Mouse (Mus musculus): ENCODE measurements at regions not wholly inside any gene's neighbourhood (a gene's known extent, or its start where the extent isn't known, plus 50 kb on each side); places are given as distances from the start of the nearest gene placed in this dataset.
A peak's percentile ranks its signal among the peaks of the same experiment; 100 is the strongest.

DNA sequence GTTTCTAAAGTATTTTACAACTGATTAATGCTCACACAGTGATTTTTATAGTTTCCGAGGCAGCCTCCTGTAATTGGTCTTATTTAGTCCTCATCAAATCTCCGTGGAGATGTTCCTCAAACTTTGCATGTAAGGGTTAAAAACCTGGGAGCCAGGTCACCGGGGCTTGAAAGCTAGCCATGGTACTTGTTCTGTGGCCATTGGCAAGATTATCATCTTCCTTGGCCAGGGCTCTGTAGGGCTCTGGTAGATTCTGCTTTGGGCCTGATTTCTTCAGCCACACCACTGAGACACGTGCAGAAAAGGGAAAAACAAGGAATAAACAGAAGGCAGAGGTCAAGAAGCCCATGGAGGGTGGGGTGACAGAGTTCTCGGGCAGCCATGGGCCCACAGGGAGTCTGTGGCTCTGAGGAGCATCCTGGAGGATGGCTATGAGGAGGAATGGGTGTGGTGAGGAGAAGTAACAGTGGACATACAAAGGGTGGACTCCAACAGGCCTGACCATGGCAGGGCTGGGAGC lies 50.7 kb upstream of the Eps8l3 start:
- no peak for ATAC-seq (ENCODE audit: poor library complexity, severe bottlenecking)

DNA sequence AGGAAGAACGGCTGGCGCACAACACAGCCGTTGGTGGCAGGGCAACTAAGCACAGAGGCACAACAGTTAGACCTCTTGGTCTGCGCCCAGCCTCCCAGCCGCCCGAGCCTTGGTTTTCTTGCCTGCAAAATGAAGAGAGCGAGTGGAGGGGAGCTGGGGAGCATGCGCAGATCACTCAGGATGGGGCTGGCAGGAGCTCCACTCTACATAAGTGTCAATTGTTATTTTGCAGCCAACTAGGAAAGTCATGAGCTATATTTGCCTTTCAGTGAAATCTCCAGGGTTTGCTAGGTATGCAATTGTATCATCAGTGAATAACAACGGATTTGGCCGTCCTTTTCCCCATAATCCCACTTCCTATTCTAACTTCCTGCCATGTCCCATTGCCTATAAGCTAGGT lies 51.6 kb upstream of the Eps8l3 start:
- no peak for ATAC-seq (ENCODE audit: poor library complexity, severe bottlenecking)

DNA sequence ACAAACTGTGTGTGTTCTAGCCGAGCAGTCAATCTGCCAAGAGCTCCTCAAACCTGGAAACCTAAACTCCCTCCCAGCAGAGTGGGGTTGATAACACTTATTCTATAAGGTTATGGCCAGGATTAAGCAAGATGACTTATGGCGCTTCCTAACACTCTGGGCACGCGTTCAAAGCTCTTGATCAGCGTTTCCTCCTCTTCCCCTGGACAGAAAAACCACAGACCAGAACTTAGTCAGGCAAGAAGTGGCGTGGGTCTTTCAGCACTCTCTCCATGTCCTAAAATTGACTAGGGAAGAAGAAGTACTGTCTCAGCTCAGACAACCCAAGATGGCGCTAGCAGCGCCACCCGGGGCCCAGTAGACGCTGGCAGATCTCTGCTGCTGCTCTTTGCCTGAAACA lies 52.7 kb upstream of the Eps8l3 start:
- no peak for ATAC-seq (ENCODE audit: poor library complexity, severe bottlenecking)

DNA sequence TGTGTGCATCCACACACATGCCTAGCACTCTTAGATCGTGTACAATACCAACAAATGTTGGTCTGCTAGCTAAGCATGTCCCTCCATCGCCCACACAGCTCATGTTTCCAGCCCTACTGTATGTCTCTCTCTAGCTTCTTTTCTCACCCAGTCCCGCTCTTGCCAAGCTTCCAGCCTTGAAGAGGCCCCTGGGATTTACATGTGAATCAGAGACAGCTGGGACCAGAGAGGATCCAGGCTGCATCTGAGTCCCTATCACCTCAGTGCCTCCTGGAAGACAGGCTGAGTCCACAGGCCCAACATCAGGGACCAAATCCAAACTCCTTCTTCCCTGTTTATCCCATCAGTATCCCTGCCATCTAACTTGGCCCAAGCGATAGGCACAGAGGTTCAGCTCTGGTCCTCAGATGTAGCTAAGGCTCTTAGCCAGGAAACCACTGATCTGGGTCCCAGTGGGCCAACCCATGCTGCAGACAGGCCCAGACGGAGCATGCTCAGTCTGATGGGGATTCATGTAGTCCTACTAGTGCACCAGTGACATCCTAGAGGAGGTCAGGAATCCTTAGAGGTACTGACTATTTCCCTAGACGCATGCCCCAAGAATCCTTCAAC lies 53.3 kb upstream of the Eps8l3 start:
- ATAC-seq (ENCODE audit: poor library complexity, severe bottlenecking), result no peak

DNA sequence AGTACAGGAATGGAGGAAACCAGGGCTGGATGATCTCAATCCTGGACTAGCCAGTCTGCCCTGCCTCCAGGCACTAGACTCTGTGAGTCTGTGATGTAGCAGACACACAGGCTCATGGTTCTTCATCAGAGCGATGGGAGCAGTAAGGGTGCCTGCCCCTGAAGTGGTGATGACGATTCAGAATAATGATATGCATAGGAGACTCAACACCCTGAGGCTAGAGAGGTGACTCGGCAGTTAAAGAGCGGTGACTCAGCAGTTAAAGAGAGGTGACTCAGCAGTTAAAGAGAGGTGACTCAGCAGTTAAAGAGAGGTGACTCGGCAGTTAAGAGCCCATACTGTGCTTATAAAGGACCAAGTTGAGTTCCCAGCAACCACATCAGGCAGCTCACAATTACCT lies 53.9 kb upstream of the Eps8l3 start:
- no peak for ATAC-seq (ENCODE audit: poor library complexity, severe bottlenecking)

DNA sequence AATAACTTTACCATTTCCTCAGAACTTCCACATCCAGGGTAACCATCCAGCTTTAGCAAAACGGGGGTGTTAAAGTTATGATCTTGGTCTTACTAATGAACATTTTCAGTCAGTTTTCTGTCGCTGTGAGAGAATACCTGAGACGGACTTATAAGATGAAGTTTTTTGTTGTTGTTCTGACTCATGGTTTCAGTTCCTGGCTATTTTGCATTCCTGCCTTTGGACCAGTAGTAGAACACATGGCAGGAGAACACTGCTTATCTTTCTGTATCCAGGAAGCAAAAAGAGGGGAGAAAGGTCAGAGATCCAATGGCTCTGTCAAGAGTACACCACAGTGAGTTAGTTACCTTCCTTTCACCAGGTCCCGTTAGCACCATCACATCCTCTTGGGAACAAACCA lies 54.5 kb upstream of the Eps8l3 start:
- no peak for ATAC-seq (ENCODE audit: poor library complexity, severe bottlenecking)

DNA sequence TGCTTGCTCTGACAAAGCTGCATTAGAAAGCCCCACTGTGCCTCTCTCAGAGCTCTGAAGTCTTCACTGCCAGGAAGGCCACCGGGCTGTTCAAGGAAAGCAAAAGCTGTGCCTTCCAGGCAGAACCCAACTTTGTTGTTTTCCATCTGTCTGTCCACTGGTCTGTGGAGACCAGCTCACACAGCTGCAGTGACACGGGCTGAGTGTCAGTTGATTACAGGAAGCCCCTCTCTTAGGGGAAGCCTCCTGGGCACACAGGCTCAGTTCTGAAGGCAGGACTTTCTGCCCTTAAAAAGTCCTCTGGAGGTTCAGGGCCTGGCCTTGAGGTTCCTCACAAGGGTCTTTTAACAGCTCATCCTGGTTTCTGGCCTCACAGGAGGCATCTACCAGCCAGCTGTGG lies 55.1 kb upstream of the Eps8l3 start:
- no peak for ATAC-seq (ENCODE audit: poor library complexity, severe bottlenecking)

DNA sequence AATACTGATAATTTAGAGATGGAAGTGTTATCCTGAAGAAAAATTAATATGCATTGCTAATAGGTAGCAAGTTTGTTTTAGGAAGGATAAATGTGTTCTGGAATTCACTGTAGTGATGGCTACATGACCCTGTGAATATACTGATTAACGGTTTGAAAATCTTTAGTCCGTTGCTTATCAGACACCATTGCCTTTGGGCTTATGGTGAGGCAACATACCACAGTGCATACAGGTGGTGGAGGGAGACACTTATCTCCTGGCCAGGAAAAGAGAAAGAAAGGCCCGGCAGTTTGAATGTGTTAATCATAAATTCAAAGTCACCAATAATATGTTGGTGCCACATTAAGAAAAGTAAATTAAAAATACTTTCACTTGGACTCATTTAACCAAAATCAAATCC lies 57.4 kb upstream of the Eps8l3 start:
- ATAC-seq (ENCODE audit: poor library complexity, severe bottlenecking), result no peak

DNA sequence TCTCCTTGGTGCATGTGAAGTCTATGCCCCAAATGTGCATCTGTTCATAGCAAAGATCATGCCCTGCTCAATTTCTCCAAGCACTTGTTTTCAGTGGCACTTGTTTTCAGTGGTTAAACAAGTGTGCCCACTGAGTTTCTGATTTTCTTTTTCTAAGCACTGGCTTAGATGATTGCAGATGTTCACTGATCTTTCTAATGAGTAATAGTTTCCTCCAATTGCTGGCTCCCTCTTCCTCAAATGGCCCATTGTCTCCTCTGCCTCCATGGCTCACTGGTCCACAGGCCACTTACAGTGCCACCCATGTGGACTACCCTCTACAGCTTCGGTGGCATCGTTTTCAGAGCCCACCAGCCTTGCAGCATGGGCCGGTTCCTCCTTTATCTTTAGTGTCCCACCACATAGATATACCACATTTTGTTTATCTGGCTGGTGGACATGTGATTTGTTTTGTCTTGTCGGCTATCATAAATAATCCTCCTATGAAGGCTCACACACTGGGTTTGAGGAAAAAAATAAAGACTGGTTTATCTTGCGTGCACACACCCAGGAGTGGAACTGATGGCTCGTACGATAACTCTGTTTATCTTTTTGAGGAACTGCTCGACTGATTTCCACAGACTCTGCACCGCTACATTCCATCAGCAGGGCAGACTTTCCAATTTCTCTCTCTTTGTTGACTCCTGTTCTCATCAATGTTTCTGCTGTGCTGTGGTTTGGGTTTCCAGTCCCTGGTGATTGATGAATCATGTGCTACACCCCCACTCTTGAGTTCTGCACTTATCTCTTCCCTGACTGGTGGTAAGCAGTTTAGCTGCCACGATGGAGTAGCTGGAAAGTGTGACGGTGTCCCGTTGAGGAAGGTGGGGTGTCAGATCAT lies 58.2 kb upstream of the Eps8l3 start:
- peak; percentile 81 for ATAC-seq (ENCODE audit: poor library complexity, severe bottlenecking)

DNA sequence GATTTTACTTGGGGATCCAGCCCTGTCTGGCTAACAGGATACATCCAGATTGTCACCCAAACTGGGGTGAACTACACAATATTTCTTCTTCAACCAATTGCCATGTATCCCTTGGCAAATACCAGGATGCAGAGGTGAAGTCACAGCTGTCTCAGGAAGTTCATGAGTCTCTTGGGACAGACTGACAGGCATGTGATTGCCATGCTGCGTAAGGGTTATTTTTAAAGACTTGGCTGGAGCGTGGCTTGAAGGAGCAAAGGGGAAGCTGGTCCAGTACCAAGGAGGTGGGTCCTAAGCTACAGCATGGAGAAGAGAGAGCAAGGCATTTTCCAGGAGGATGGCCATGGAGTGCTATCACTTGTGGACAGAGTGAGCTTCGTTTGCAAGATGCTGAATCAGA lies 55.8 kb upstream of the Csf1 start:
- ATAC-seq (ENCODE audit: poor library complexity, severe bottlenecking), result no peak

DNA sequence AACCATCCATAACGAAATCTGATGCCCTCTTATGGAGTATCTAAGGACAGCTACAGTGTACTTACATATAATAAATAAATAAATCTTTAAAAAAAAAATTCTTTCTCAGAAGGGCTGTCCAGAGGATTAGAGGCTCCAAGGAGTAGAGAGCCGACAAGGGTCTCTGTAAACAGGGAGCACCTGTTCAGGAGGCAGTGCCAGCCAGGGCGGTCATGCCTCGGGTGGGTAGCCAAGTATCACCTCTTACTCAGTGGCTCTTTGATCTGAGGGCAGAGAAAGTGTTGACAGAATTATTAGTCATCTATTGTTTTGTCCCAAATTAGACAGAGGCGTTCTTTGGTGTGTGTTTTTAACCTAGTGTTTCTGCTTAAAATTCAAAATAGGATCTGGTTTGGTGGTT lies 54.0 kb upstream of the Csf1 start:
- ATAC-seq (ENCODE audit: poor library complexity, severe bottlenecking), result no peak

DNA sequence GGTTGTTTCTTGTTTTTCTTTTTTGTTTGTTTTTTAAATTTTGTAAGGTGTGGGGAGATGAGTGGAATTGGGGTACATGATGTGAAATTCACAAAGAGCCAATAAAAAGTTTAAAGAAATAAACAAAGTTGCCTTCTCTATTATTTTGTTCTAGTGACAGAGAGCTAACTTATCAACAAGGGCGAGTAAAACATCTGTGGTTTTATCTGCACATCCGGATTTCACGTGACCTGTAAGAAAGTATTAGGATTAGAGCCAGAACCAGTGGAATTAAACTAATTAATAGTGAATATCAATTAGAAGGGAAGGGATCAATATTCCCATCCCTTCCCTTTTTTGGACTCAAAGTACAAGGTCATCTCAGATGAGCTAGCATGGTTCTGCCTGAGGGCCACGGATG lies 52.6 kb upstream of the Csf1 start:
- ATAC-seq (ENCODE audit: poor library complexity, severe bottlenecking), result no peak

DNA sequence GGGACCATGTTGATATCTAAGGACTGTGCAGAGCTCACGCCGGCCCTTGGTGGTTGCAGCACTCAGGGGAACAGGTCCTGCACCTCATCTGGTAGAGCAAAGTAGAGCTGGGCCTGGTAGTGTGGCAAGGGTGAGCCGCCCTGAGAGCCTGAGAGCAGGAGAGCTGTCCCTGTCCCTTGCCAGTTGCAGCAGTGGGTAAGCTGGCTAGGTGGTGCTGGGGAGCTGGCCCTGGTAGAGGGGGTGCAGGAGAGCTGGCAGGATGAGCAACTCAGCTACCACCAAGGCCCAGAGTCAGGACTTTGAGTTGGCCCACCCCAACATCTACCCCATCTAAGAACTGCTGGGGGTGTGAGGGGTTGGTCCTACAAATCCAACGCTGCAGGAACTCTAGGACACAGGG lies 52.1 kb upstream of the Csf1 start:
- no peak for ATAC-seq (ENCODE audit: poor library complexity, severe bottlenecking)

DNA sequence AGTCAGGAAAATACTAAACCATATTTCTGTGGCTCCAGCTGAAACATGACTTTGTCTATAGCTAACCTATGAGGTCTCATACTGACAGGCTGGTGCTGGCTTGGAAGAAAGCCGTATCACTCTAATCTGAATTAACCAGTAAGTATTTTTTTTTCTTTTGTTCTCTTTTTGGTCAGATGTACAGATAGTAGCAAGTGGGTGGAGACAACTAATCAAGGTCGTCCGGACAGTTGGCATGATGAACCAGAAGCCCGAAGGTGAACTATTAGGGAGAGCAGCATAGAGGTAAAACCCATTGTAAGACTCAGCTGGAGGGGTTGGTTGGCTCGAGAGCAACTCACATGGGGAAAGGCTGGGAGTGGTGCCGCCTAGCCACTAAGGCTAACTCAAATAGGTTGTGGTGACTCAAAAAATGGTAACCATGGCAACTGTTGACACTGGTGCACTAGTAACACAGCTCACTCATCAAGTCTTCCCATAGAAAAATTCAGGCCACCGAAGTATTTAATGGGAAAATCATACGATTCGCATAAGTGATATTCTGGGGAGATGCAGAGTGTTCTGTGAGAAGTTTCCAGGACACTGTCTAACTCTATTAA lies 50.3 kb upstream of the Csf1 start:
- ATAC-seq (ENCODE audit: poor library complexity, severe bottlenecking), result peak; percentile 45; the same call in 1 of the 2 replicates

All from megakaryocyte, adult 5-6 weeks (primary cell).